Mouse (Mus musculus) neural tube, embryonic 12.5 days (tissue): ENCODE measurements around the gene Cck. TPM values are rescaled to one million over a fixed set of nuclear protein-coding genes. Genes with fewer than 3 reads are reported as not detected.
"Not testable (repeated sequence)": the region's sequence is repeated elsewhere in the genome, so short reads cannot be mapped to it uniquely, and the experiment has no call there.

ENCODE experiments used
- ATAC-seq: fragments of 200-750 bp; cut with Nextera tagmentation; 2 replicates; pipeline ENCODE4 v1.8.0; 2017; ENCODE audit warnings: low read depth, mild to moderate bottlenecking, moderate TSS enrichment, moderate library complexity; ENCODE audit not compliant: low FRiP score
- H3K27ac ChIP-seq: fragments of 300-500 bp; sonication (generic); 2 replicates; pipeline ENCODE4 v1.5.1; 2016
- H3K27me3 ChIP-seq: fragments of 300-500 bp; sonication (generic); replicated peaks from 2 replicates; pipeline ENCODE4 v1.6.1; 2016; ENCODE audit warnings: mild to moderate bottlenecking
- H3K36me3 ChIP-seq: fragments of 300-500 bp; sonication (generic); 2 replicates; pipeline ENCODE4 v1.6.1; 2016; ENCODE audit warnings: mild to moderate bottlenecking
- H3K4me1 ChIP-seq: fragments of 300-500 bp; sonication (generic); 2 replicates; pipeline ENCODE4 v1.6.1; 2016
- H3K4me2 ChIP-seq: fragments of 300-500 bp; sonication (generic); replicated peaks from 2 replicates; pipeline ENCODE4 v1.6.1; 2016; ENCODE audit warnings: mild to moderate bottlenecking
- H3K4me3 ChIP-seq: fragments of 300-500 bp; sonication (generic); 2 replicates; pipeline ENCODE4 v1.5.1; 2016
- H3K9ac ChIP-seq: fragments of 300-500 bp; sonication (generic); 2 replicates; pipeline ENCODE4 v1.6.1; 2016; ENCODE audit warnings: mild to moderate bottlenecking
- H3K9me3 ChIP-seq: fragments of 300-500 bp; sonication (generic); 2 replicates; pipeline ENCODE4 v1.6.1; 2016; ENCODE audit warnings: mild to moderate bottlenecking
- WGBS: fragments of 180-500 bp; shearing (Covaris S2); methylation state at CpG from one replicate; pipeline ENCODE4 v1.1.7; 2016; 5-methylcytosine and 5-hydroxymethylcytosine counted together
- polyA plus RNA-seq: library from polyadenylated mRNA; unstranded; fragments of >200 nt; fragmentation: Nextera tagmentation; extraction: Ambion mirVana; gene quantifications from 2 replicates; pipeline ENCODE4 v1.2.1, GENCODE M21; 2016

Cck gene
- polyA plus RNA-seq, 1 experiment from 2014 or later = 0.89 TPM

GRCm38 (mm10) chr9:121456739-121457515 lies 38.6 kb downstream of the Cck start:
- H3K4me2 ChIP-seq = no peak overlapping the region
- H3K4me1 ChIP-seq = no peaks in the 10 kb centered on the region
- no peak overlapping the region for H3K9ac ChIP-seq
- peaks cover 74% of the 10 kb centered on the region for H3K36me3 ChIP-seq
- ATAC-seq = no peak
- WGBS = 92% methylated on average over 13 of the region's 13 CpGs
- no peak overlapping the region for H3K27ac ChIP-seq
- H3K9me3 ChIP-seq = no peaks in the 10 kb centered on the region
- H3K27me3 ChIP-seq = no peaks in the 10 kb centered on the region
- no peak overlapping the region for H3K4me3 ChIP-seq

GRCm38 (mm10) chr9:121454891-121455290 lies 40.6 kb downstream of the Cck start:
- Histone ChIP-seq H3K27me3 (no peaks in the 10 kb centered on the region), H3K9me3 (no peaks in the 10 kb centered on the region), H3K27ac (no peak overlapping the region), H3K36me3 (peaks cover 73% of the 10 kb centered on the region), H3K4me2 (no peak overlapping the region), H3K4me1 (no peaks in the 10 kb centered on the region), H3K9ac (no peak overlapping the region), H3K4me3 (no peak overlapping the region)
- ATAC-seq = no peak
- WGBS = 96% methylated on average over 3 of the region's 3 CpGs

- not testable (repeated sequence) for H3K4me1 ChIP-seq, H3K9me3 ChIP-seq, H3K27ac ChIP-seq, ATAC-seq, H3K27me3 ChIP-seq, H3K4me2 ChIP-seq, H3K9ac ChIP-seq, H3K4me3 ChIP-seq
- peaks cover 86% of the 10 kb centered on the region for H3K36me3 ChIP-seq
- WGBS = 42% methylated on average over 9 of the region's 9 CpGs
Observed at GRCm38 (mm10) chr9:121452342-121452942, 43.1 kb downstream of the Cck start.

- Histone ChIP-seq H3K4me3 (no peak overlapping the region), H3K4me1 (no peaks in the 10 kb centered on the region), H3K9me3 (no peaks in the 10 kb centered on the region), H3K9ac (no peak overlapping the region), H3K27ac (no peak overlapping the region), H3K36me3 (peaks cover 80% of the 10 kb centered on the region), H3K27me3 (no peaks in the 10 kb centered on the region), H3K4me2 (no peak overlapping the region)
- ATAC-seq = no peak
- 93% methylated on average over 13 of the region's 13 CpGs for WGBS
Observed at GRCm38 (mm10) chr9:121446431-121446831, 49.1 kb downstream of the Cck start.

GRCm38 (mm10) chr9:121445364-121445763 lies 50.1 kb downstream of the Cck start:
- Histone ChIP-seq H3K36me3 (peaks cover 69% of the 10 kb centered on the region), H3K27me3 (no peaks in the 10 kb centered on the region), H3K9me3 (no peaks in the 10 kb centered on the region), H3K27ac (no peak overlapping the region), H3K4me2 (no peak overlapping the region), H3K4me3 (no peak overlapping the region), H3K4me1 (no peaks in the 10 kb centered on the region), H3K9ac (no peak overlapping the region)
- 90% methylated on average over 2 of the region's 2 CpGs for WGBS
- ATAC-seq = no peak; the same call in 1 of the 2 replicates

GRCm38 (mm10) chr9:121444367-121444707 lies 51.2 kb downstream of the Cck start:
- Histone ChIP-seq H3K36me3 (peaks cover 62% of the 10 kb centered on the region), H3K27ac (no peak overlapping the region), H3K4me1 (no peaks in the 10 kb centered on the region), H3K9ac (no peak overlapping the region), H3K4me3 (no peak overlapping the region), H3K27me3 (no peaks in the 10 kb centered on the region), H3K9me3 (no peaks in the 10 kb centered on the region), H3K4me2 (no peak overlapping the region)
- ATAC-seq = no peak
- whole genome bisulfite sequencing = 82% methylated on average over 3 of the region's 3 CpGs

- 75% methylated on average over 31 of the region's 31 CpGs for WGBS
Observed at GRCm38 (mm10) chr9:121443696-121444366, 51.7 kb downstream of the Cck start.

GRCm38 (mm10) chr9:121442145-121442544 lies 53.3 kb downstream of the Cck start:
- no peak overlapping the region for H3K4me3 ChIP-seq
- no peaks in the 10 kb centered on the region for H3K9me3 ChIP-seq
- peaks cover 42% of the 10 kb centered on the region for H3K36me3 ChIP-seq
- 87% methylated on average over 1 of the region's 1 CpGs for WGBS
- H3K27ac ChIP-seq = no peak overlapping the region
- H3K4me1 ChIP-seq = no peaks in the 10 kb centered on the region
- H3K9ac ChIP-seq = no peak overlapping the region
- H3K27me3 ChIP-seq = no peaks in the 10 kb centered on the region
- H3K4me2 ChIP-seq = no peak overlapping the region
- ATAC-seq = no peak

More at GRCm38 (mm10) chr9:121443696-121444366, 51.7 kb downstream of the Cck start:
- ATAC-seq = no peak
- no peaks in the 10 kb centered on the region for H3K27me3 ChIP-seq
- H3K4me3 ChIP-seq = no peak overlapping the region
- no peak overlapping the region for H3K27ac ChIP-seq
- no peaks in the 10 kb centered on the region for H3K4me1 ChIP-seq
- peaks cover 59% of the 10 kb centered on the region for H3K36me3 ChIP-seq
- H3K4me2 ChIP-seq = no peak overlapping the region
- no peaks in the 10 kb centered on the region for H3K9me3 ChIP-seq
- no peak overlapping the region for H3K9ac ChIP-seq

Other genes starting within 250 kb of the Cck start
- gene Ulk4, start 218.5 kb downstream of the Cck start, polyA plus RNA-seq = 143 and 144 TPM in 2 replicates
- gene Trak1, start 198.2 kb downstream of the Cck start, polyA plus RNA-seq = 40.7 and 41.7 TPM in 2 replicates
- not detected in 2 replicates for gene Lyzl4, start 146.4 kb upstream of the Cck start, polyA plus RNA-seq
- 0.16 and 0.31 TPM in 2 replicates for gene Vipr1, start 147.0 kb upstream of the Cck start, polyA plus RNA-seq
- gene Sec22c, start 209.8 kb upstream of the Cck start, polyA plus RNA-seq = 21.5 and 23.5 TPM in 2 replicates
- 131 and 134 TPM in 2 replicates for gene Ss18l2, start 214.6 kb upstream of the Cck start, polyA plus RNA-seq
- 57.6 and 64.5 TPM in 2 replicates for gene Nktr, start 223.5 kb upstream of the Cck start, polyA plus RNA-seq